Mouse (Mus musculus): ENCODE results near the gene Gne.

- TF ChIP-seq CTCF (IDR thresholded peaks at IDR 0.05), result no peak
- TF ChIP-seq EP300 (IDR thresholded peaks at IDR 0.05), result no peak
Observed at GRCm38 (mm10) chr4:44011799-44012198, 72.2 kb downstream of the Gne start.
